Mouse (Mus musculus) kidney, postnatal 25 days (tissue): ENCODE data around the gene Lamtor3.
"Not testable (repeated sequence)": the region's sequence is repeated elsewhere in the genome, so short reads cannot be mapped to it uniquely, and the experiment has no call there.

Experiments used
- DNase-seq, 2 experiments: peaks; one replicate each; pipeline ENCODE4 v3.0.0; 2021; ENCODE audit warnings: mixed read lengths in 2 of 2

Gene Lamtor3

DNA sequence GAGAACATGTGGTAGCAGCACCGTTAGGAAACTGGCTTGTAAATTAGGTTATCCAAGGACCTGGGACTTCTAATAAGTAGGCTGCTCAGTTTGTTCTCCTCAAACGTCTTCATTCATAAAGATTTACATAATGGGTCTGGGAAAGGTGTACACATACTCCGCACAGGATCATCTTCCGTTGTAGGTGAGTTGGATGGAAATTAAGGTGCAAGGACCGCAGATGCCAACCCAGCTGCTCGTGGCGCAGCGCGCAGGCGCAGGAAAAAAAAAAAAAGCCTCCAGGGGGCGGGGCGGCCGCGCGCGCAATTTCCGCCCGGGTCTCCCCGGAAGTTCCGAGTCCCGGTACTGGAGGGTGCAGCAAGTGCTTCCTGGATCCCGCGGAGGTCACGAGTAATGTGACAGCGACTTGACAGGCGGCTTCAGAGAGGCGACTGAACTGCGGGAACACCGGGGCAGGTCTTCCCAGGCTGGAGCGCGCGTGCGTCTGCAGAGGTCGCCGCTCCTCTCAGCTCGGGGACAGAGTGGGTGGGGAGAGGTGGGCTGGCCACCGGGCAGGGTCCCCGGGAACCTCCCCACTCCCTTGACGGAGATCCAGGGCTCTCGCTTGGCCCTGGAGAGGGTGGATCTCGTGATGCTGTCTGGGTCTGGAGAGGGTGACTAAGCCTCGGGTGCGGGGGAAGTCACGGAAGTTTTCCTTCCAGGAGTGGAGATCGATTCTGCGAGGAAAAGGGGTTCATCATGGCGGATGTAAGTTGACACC lies at the start of gene Lamtor3:
Gene Lamtor3, plus strand, starts transcription at position 335 of the 760 bp plus-strand sequence.
- DNase-seq = peak; percentile 87 to 93

DNA sequence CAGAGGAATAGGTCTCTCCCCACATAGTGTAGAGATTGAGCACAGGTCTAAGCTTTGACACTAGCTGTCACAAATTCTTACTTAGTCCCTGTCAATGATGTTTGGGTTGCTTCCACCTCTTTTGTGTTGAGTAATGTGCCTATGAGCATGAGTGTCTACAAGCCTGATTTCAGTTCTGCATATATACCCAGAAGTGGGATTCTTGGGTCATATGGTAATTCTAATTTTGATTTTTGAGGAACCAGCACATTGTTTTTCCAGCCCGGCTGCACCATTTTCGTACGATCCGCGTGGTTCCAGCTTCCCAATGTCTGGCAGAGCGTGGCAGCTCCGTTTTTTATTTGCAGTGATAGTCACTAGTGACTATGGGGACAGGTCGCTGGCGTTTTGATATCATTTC lies 48.9 kb upstream of the Lamtor3 start:
- no peak for DNase-seq

DNA sequence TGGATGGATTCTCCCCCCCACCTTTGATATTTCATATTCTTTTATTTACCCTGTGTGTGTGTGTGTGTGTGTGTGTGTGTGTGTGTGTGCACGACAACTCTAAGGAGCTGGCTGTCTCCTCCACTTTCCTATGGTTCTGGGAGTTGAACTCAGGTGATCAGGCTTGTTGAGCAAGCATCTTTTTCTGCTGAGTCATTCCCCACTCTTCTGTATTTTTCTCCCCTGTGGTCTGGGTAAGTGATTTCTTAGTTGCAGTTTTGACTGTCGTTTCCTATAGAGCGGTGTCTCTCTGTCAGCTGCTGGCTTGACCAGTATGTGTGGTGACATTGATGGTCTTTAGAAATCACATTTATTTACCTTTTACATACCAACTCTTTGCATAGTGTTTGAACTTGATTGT lies 39.0 kb upstream of the Lamtor3 start:
- no peak for DNase-seq

DNA sequence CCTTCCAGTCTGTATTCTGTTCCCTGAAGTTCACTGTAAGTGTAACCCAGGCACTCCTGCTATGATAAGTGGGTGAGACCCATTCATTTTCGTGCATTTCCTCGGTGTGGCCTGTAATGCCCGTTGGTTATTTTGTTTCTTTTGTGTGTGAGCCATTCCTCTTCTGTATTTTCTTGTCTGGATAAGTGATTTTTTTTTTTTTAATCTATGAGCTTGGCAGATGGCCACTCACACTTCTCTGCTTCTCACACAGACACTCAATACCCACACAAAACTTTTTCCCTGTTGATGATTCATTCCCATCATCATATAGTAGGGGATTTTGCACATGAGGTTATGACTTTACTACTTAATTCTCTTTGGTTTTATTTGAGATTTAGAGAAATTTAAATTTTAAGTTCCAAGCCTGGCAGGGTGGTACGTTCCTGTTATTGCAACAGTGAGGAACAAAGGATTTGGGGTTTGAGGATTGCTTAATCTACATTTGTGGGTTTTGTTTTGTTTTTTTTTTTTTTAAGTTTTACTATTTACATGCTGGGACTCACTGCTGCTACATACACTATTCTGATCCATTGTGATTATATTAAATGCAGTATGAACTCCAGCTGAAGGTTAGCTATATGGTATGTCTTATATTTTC lies 38.1 kb upstream of the Lamtor3 start:
- no peak for DNase-seq

DNA sequence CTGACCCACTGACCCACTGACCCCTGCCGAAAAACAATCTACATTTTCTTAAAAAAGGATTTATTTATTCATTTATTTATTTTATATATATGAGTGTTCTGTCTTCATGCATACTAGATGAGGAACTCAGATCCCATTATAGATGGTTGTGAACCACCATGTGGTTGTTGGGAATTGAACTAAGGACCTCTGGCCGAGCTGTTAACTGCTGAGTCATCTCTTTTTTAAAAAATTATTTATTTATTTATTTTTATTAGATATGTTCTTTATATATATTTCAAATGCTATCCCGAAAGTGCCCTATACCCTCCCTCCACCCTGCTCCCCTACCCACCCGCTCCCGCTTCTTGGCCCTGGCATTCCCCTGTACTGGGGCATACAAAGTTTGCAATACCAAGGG lies 37.2 kb upstream of the Lamtor3 start:
- DNase-seq = no peak

DNA sequence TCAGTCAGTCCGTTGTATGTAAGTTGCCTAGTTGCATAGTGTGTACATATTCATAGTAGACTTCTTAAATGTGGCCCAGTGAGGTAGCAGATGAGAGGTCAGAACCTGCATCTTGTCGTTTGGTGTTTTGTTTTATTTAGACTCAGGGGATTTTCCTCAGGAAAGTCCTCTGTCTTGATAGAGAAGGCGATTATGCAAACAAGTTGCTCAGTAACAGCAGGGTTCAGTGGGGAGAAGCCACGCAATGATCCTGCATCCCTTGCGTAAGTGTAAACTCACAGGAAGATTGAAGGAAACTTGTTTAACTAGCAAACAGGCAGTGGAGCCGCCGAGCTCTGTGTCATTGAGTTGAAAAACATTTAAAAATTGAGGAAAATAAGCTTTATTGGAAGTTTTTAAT lies 30.3 kb upstream of the Lamtor3 start:
- DNase-seq = no peak

DNA sequence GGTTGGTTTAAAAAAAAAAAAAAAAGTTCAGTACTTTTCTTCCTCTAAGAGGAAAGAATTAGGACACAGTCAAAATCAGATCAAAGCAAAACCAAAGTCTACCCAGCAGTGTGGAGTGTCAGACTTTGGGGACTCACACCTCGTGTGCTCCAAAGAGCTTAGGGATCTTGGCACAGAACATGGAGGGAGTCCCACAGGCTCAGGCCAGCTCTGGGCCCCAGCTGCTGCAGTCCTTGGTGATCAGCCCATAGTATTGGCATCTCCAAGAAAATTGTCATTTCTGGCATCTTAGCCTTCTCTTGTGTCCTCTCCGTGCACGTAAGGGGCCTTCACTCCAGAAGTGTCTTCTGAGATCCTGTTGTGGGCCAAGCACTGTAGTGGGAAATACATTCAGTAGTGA lies 27.2 kb upstream of the Lamtor3 start:
- no peak for DNase-seq

DNA sequence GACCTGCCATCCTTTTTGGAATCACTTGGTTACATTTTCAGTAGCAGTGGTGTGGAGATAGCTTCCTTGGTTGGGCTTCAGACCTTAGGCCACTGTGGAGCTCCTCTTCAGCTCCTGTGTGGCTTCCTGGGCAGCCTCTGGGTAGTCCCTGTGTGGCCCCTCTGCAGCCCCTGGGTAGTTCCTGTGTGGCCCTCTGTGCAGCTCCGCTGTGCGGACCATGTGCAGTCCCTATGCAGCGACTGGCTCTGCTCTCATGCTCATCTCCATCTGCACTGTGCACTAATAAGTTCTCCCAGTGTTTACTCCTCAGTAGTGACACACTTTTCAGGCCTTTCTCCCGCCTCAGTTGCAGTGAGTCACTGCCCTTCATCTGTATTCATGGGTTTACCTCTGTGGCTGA lies 26.2 kb upstream of the Lamtor3 start:
- no peak for DNase-seq

DNA sequence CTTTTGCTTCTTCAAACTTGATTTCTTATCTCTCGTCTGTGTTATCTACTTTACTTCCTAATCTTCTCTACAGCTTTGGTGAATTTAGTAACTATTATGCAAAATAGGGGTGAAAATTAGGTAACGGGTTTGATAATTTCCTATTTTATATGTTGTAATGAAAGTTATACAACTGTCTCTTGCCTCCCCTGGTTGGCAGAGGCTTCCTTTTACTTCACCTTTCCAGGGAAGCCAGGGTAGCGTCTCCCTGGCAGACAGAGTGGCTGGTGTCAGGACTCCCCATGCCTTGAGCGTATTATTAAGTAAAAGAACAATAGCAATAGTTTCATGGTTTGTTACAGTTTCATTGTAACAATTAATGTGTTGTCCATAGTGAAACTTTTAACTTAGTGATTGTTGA lies 24.5 kb upstream of the Lamtor3 start:
- DNase-seq = no peak

DNA sequence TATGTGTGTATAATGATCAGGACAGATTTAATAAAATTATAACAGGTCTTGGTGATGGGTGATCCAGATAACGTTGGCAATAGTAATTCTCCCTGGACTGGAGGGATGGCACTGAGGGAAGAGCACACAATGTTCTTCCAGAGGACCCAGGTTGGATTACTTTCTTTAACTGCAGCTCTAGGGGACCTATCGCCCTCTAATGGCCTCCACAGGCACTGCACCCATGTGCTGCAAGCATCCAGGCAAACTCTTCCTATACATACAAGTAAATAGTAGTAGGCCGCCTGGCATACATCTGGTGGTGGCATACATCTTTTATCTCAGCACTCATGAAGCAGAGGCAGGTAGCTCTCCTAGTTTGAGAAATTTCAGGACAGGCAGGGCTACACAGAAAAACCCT lies 23.1 kb upstream of the Lamtor3 start:
- DNase-seq = no peak

GRCm38 (mm10) chr3:137896386-137896785 lies 21.9 kb upstream of the Lamtor3 start:
- no peak for DNase-seq

- DNase-seq = no peak
Measured at GRCm38 (mm10) chr3:137896867-137897266, 21.4 kb upstream of the Lamtor3 start.

GRCm38 (mm10) chr3:137897685-137898084 lies 20.6 kb upstream of the Lamtor3 start:
- no peak for DNase-seq

GRCm38 (mm10) chr3:137900149-137900548 lies 18.2 kb upstream of the Lamtor3 start:
- DNase-seq = no peak

DNA sequence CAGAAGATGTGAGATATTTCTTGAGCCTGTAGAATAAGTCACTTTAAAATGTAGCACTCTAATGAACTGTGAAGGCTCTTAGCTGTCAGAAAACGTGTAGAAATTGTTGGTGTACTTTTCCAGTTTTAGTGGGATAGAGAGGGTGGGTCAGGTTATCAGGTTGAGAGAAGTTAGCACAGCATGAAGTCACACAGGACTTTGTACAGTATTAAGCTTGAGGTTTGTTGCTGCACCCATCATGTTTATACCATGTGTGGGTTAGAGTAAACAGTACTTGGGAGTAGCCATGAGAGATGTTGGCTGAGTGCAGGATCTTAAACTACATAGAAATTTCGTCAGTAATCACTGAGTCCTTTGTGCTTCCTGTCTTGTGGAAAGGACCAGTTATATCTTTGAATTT lies 5.2 kb upstream of the Lamtor3 start:
- DNase-seq = no peak

- not testable (repeated sequence) for DNase-seq
Measured at GRCm38 (mm10) chr3:137914567-137914966, 3.7 kb upstream of the Lamtor3 start.

DNA sequence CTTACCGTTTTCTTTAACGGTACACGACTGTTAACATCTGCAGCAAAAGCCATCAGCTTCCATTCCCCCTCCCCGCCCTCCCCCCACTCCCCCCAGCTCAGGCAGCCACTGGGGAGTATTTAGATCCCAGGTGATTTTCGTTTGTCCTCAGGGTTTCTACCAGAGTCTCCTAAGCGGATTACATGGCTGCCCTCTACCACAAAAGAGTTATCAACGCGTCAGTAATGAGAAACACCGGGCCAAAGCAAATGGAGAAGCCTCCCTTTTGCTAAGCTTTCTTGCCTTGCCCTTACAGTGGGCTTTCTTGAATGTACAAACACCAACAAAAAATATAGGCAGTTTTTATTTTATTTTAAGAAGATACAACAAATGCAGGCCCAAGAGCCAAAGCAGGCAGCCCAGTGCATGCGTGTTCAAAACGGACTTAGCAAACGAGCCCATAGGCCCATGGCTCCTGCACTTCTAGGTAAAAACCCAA lies 573 bp upstream of the Lamtor3 start:
- no peak for DNase-seq

DNA sequence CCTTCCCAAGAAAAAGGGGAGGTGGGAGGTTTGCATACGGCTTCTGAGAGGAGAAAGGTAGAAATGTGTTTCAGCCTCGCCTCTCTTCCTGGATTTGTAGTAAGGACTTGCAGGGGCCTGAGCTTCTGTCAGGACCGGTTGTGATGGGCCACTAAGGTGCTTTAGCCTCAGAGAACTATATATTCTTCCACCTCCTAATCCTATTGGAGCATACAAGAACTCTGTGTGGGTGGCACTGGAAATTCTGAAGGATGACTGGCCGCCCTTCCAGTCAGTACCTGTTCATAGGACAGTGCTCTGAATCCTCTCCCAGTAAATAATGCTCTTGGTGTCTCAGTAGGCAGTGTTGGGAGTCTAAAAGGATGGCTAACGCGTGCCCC lies 616 bp downstream of the Lamtor3 start:
- DNase-seq = no peak

GRCm38 (mm10) chr3:137919398-137919797 lies 1.1 kb downstream of the Lamtor3 start:
- DNase-seq = no peak

DNA sequence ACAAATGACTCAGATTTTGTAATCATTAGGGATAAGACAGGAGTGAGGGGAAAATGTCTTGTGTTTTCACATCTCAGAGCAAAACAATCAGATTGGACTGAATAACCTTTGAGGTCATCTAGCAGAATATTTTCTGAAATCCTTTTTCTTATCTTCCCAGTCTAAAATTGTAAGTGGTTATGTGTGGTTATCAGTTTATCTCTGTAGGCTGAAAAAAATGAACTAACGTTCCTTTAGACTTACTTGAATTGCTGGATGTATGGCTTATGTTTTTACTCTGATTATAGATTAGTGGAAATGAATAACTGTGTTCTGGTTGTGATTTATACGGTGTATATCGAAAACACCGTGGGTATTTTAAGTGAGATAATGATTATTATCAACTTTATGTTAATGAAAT lies 2.3 kb downstream of the Lamtor3 start:
- no peak for DNase-seq

- DNase-seq = no peak
Measured at GRCm38 (mm10) chr3:137927010-137927409, 8.7 kb downstream of the Lamtor3 start.

DNA sequence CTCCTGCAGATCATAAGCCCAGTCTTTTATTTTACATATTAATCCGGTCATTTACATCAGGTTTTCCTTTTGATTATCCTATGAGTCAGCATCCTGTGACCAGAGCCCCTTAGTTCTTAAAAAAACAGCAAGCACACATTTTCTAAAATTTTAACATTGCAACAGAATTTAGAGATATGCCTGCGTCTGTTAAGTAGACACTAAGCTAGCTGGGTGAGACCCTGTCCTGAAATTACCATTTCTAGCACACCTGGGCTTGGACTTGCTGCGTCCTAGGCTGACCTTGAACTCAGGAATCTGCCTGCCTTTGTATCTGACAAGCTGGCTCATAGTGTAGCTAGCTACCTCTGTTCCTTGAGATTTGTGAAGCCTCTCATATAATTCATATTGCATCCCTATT lies 11.6 kb downstream of the Lamtor3 start:
- no peak for DNase-seq

- DNase-seq = peak in 1 of 2 experiments; percentile 52
Measured at GRCm38 (mm10) chr3:137932748-137933147, 14.4 kb downstream of the Lamtor3 start.

- no peak for DNase-seq
Measured at GRCm38 (mm10) chr3:137933986-137934385, 15.7 kb downstream of the Lamtor3 start.
